Mouse (Mus musculus) layer of hippocampus, postnatal 25 days (tissue): ENCODE data around the gene Dnaic1. TPM values are rescaled to one million over a fixed set of nuclear protein-coding genes. Genes with fewer than 3 reads are reported as not detected.
A peak's percentile ranks its signal among the peaks of the same experiment; 100 is the strongest.

ENCODE experiments used
- DNase-seq, 2 experiments: peaks; one replicate each; pipeline ENCODE4 v3.0.0; 2022; ENCODE audit warnings: mixed read lengths in 2 of 2, low spot score in 1 of 2; ENCODE audit errors: extremely low spot score in 1 of 2
- total RNA-seq, 2 experiments: library from RNA; stranded (reverse); gene quantifications; 2 replicates each; pipeline ENCODE4 v1.2.3; 2021

The Dnaic1 gene
- total RNA-seq, 2 experiments from 2014 or later, result 7.1 to 11.2 TPM

GRCm38 (mm10) chr4:41568682-41569410 is 729 bp upstream of the Dnaic1 start:
- peak; percentile 42 to 50 for DNase-seq

GRCm38 (mm10) chr4:41571490-41571889 is 1.9 kb downstream of the Dnaic1 start:
- DNase-seq, result no peak

GRCm38 (mm10) chr4:41573492-41573891 is 3.9 kb downstream of the Dnaic1 start:
- DNase-seq, result no peak

- no peak for DNase-seq
These were observed 6.3 kb downstream of the Dnaic1 start for GRCm38 (mm10) chr4:41575914-41576313.

GRCm38 (mm10) chr4:41583353-41583752 is 13.8 kb downstream of the Dnaic1 start:
- DNase-seq, result no peak

- DNase-seq, result no peak
These were observed 33.2 kb downstream of the Dnaic1 start for GRCm38 (mm10) chr4:41602818-41603217.

GRCm38 (mm10) chr4:41604476-41605396 is 35.2 kb downstream of the Dnaic1 start:
- no peak for DNase-seq

GRCm38 (mm10) chr4:41606784-41607183 is 37.2 kb downstream of the Dnaic1 start:
- no peak for DNase-seq

GRCm38 (mm10) chr4:41609681-41610593 is 40.4 kb downstream of the Dnaic1 start:
- no peak for DNase-seq

GRCm38 (mm10) chr4:41610594-41610980 is 41.0 kb downstream of the Dnaic1 start:
- no peak for DNase-seq

GRCm38 (mm10) chr4:41612166-41612565 is 42.6 kb downstream of the Dnaic1 start:
- DNase-seq, result no peak

GRCm38 (mm10) chr4:41614156-41614555 is 44.6 kb downstream of the Dnaic1 start:
- DNase-seq, result peak; percentile 82 to 93

- peak in 1 of 2 experiments; percentile 58 for DNase-seq
These were observed 46.4 kb downstream of the Dnaic1 start for GRCm38 (mm10) chr4:41615661-41616599.

- no peak for DNase-seq
These were observed 49.6 kb downstream of the Dnaic1 start for GRCm38 (mm10) chr4:41618916-41619746.

- DNase-seq, result no peak
These were observed 52.5 kb downstream of the Dnaic1 start for GRCm38 (mm10) chr4:41622071-41622470.

GRCm38 (mm10) chr4:41628202-41628927 is 58.8 kb downstream of the Dnaic1 start:
- DNase-seq, result no peak

GRCm38 (mm10) chr4:41630196-41630595 is 60.6 kb downstream of the Dnaic1 start:
- DNase-seq, result no peak

- DNase-seq, result peak in 1 of 2 experiments; percentile 34
These were observed 61.8 kb downstream of the Dnaic1 start for GRCm38 (mm10) chr4:41631390-41631789.
